In genomic region chr1:170292239-170292951, GRCm38 (mm10) we compare ENCODE assay signal across 9 mouse cellular contexts. TPM values are rescaled to one million over a fixed set of nuclear protein-coding genes. Genes with fewer than 3 reads are reported as not detected.
DNase-seq lines count a peak whose midpoint lies in the region; ATAC-seq and TF ChIP-seq lines count a peak whose summit lies in the region.
"Had no signal": no experiment of that assay in that cellular context is flagged by ENCODE, and none has a peak within 500 bp of the region (broad histone marks: within the 10 kb centered on the region; RNA-seq: fewer than 3 reads in every experiment).

No protein-coding gene starts in this region.

- TF ChIP-seq POLR2A in limb, embryonic 14.5 days (IDR thresholded peaks at IDR 0.05; ENCODE audit: borderline replicate concordance, extremely low read depth, insufficient read depth, insufficient read length) = no peak

- H3K27ac ChIP-seq in kidney, embryonic 14.5 days (ENCODE audit: low read depth, low read length) = no peak overlapping the region
- H3K27ac ChIP-seq in kidney, embryonic 16.5 days (ENCODE audit: low read length) = no peak overlapping the region
- H3K27ac ChIP-seq in limb, embryonic 14.5 days (replicated peaks; ENCODE audit: low read depth, low read length) = no peak overlapping the region
- H3K27ac ChIP-seq: macrophage had no signal

- H3K9ac ChIP-seq in kidney, embryonic 14.5 days (ENCODE audit: low read depth, low read length) = no peak overlapping the region
- 0 out of 2 replicates have a peak overlapping the region, but pooled peaks have one; percentile 26 for H3K9ac ChIP-seq in kidney, embryonic 16.5 days (replicated peaks; ENCODE audit: low read length)
- H3K9ac ChIP-seq in limb, embryonic 14.5 days (ENCODE audit: low read depth, low read length, severe bottlenecking) = no peak overlapping the region

- no peaks in the 10 kb centered on the region for H3K4me1 ChIP-seq in kidney, embryonic 14.5 days (ENCODE audit: control insufficient read depth, insufficient read depth, low read length)
- 0 out of 2 replicates have a peak, but pooled peaks cover 3% of the 10 kb centered on the region for H3K4me1 ChIP-seq in kidney, embryonic 16.5 days (ENCODE audit: insufficient read depth, low read length)
- no peaks in the 10 kb centered on the region for H3K4me1 ChIP-seq in limb, embryonic 14.5 days (ENCODE audit: control insufficient read depth, insufficient read depth, low read length)

- H3K4me3 ChIP-seq in kidney, embryonic 14.5 days (ENCODE audit: low read length) = no peak overlapping the region
- H3K4me3 ChIP-seq in kidney, embryonic 16.5 days (ENCODE audit: low read length) = no peak overlapping the region
- H3K4me3 ChIP-seq in limb, embryonic 14.5 days (replicated peaks; ENCODE audit: low read length) = no peak overlapping the region

- DNase-seq in kidney, adult 18-20 months = peak; percentile 62
- peak; percentile 78 for DNase-seq in cerebellum, adult 9-10 months
- DNase-seq in limb, embryonic 14.5 days (ENCODE audit: low spot score) = peak; percentile 84
- DNase-seq in retina, postnatal 1 day = peak; percentile 84

- no peaks in the 10 kb centered on the region for H3K36me3 ChIP-seq in kidney, embryonic 14.5 days (ENCODE audit: control insufficient read depth, insufficient read depth, low read length)
- H3K36me3 ChIP-seq in kidney, embryonic 16.5 days (ENCODE audit: insufficient read depth, low read length) = no peaks in the 10 kb centered on the region
- H3K36me3 ChIP-seq in limb, embryonic 14.5 days (ENCODE audit: control insufficient read depth, insufficient read depth, low read length) = no peaks in the 10 kb centered on the region

- peaks cover 3% of the 10 kb centered on the region; the same call in 1 of the 2 replicates for H3K9me3 ChIP-seq in kidney, embryonic 14.5 days (ENCODE audit: control insufficient read depth, low read length)
- H3K9me3 ChIP-seq in kidney, embryonic 16.5 days (ENCODE audit: low read length) = peaks cover 4% of the 10 kb centered on the region; the same call in 1 of the 2 replicates
- 0 out of 2 replicates have a peak, but pooled peaks cover 4% of the 10 kb centered on the region for H3K9me3 ChIP-seq in limb, embryonic 14.5 days (ENCODE audit: control insufficient read depth, low read length)

- H3K27me3 ChIP-seq in kidney, embryonic 14.5 days (ENCODE audit: control insufficient read depth, insufficient read depth, low read length) = no peaks in the 10 kb centered on the region
- H3K27me3 ChIP-seq in kidney, embryonic 16.5 days (ENCODE audit: insufficient read depth, low read length) = no peaks in the 10 kb centered on the region
- no peaks in the 10 kb centered on the region for H3K27me3 ChIP-seq in limb, embryonic 14.5 days (ENCODE audit: control insufficient read depth, insufficient read depth, low read length)

- no peak overlapping the region for H3K4me2 ChIP-seq in kidney, embryonic 14.5 days (replicated peaks; ENCODE audit: low read depth, low read length)
- H3K4me2 ChIP-seq in kidney, embryonic 16.5 days (replicated peaks; ENCODE audit: low read depth, low read length) = peak overlapping the region; percentile 26; the same call in 1 of the 2 replicates
- H3K4me2 ChIP-seq in limb, embryonic 14.5 days (replicated peaks; ENCODE audit: low read depth, low read length, severe bottlenecking) = no peak overlapping the region; the same call in 1 of the 2 replicates

- WGBS in kidney, embryonic 14.5 days = 45% methylated on average over 9 of the region's 9 CpGs
- WGBS in kidney, embryonic 16.5 days = 42% methylated on average over 9 of the region's 9 CpGs
- WGBS in limb, embryonic 14.5 days = 34% methylated on average over 9 of the region's 9 CpGs

- ATAC-seq in kidney, embryonic 14.5 days (ENCODE audit: low FRiP score, low TSS enrichment) = no peak
- peak; percentile 65 for ATAC-seq in frontal cortex, adult (ENCODE audit: low TSS enrichment)
- peak; percentile 39; the same call in 1 of the 2 replicates for ATAC-seq in kidney, embryonic 16.5 days (ENCODE audit: low FRiP score, low TSS enrichment)
- peak; percentile 44; the same call in 1 of the 2 replicates for ATAC-seq in limb, embryonic 14.5 days (ENCODE audit: low FRiP score, low read depth)
- no peak for ATAC-seq in erythroid progenitor cell, adult 5-6 weeks (replicated peaks; ENCODE audit: low FRiP score, poor library complexity, severe bottlenecking)

RNA-seq across cellular contexts. Expression of gene Gm7694, which starts 13.7 kb away (rescaled TPM):
- 3.5 and 6.0 TPM in 2 replicates for polyA plus RNA-seq in kidney, embryonic 14.5 days (2014; fragmentation: Nextera tagmentation; extraction: Ambion mirVana)
- polyA plus RNA-seq in kidney, embryonic 16.5 days (2015; fragmentation: Nextera tagmentation; extraction: Ambion mirVana) = 6.5 and 6.8 TPM in 2 replicates
- polyA plus RNA-seq in limb, embryonic 14.5 days (2012; rRNA removed) = 8.6 and 10.1 TPM in 2 replicates
- polyA plus RNA-seq in limb, embryonic 14.5 days (2014; fragmentation: Nextera tagmentation; extraction: Ambion mirVana) = 3.9 and 4.1 TPM in 2 replicates
- total RNA-seq in erythroid progenitor cell, adult 5-6 weeks (2015; ENCODE audit: low replicate concordance) = 12.6 and 18.0 TPM in 2 replicates
- 15.8 and 29.0 TPM in 2 replicates for total RNA-seq in erythroid progenitor cell, adult 5-6 weeks (2017; ENCODE audit: low replicate concordance)

RNA-seq across cellular contexts. Expression of gene Sh2d1b1, which starts 15.3 kb away (rescaled TPM):
- polyA plus RNA-seq in kidney, embryonic 14.5 days (2014; fragmentation: Nextera tagmentation; extraction: Ambion mirVana) = 0.11 TPM in 1 of 2 replicates, not detected in the other
- polyA plus RNA-seq in kidney, embryonic 16.5 days (2015; fragmentation: Nextera tagmentation; extraction: Ambion mirVana) = 0.16 TPM in 1 of 2 replicates, not detected in the other
- 0.12 and 0.13 TPM in 2 replicates for polyA plus RNA-seq in limb, embryonic 14.5 days (2012; rRNA removed)
- polyA plus RNA-seq in limb, embryonic 14.5 days (2014; fragmentation: Nextera tagmentation; extraction: Ambion mirVana) = 0.11 and 0.18 TPM in 2 replicates
- total RNA-seq in erythroid progenitor cell, adult 5-6 weeks (2015; ENCODE audit: low replicate concordance) = 2.5 TPM in 2 replicates
- total RNA-seq in erythroid progenitor cell, adult 5-6 weeks (2017; ENCODE audit: low replicate concordance) = 2.8 TPM in 1 of 2 replicates, not detected in the other

RNA-seq across cellular contexts. Expression of gene Spata46, which starts 16.2 kb away (rescaled TPM):
- polyA plus RNA-seq in kidney, embryonic 14.5 days (2014; fragmentation: Nextera tagmentation; extraction: Ambion mirVana) = 2.0 TPM in 2 replicates
- polyA plus RNA-seq in kidney, embryonic 16.5 days (2015; fragmentation: Nextera tagmentation; extraction: Ambion mirVana) = 2.1 and 2.3 TPM in 2 replicates
- polyA plus RNA-seq in limb, embryonic 14.5 days (2012; rRNA removed) = not detected in 2 replicates
- polyA plus RNA-seq in limb, embryonic 14.5 days (2014; fragmentation: Nextera tagmentation; extraction: Ambion mirVana) = 0.92 and 1.00 TPM in 2 replicates
- total RNA-seq in erythroid progenitor cell, adult 5-6 weeks (2015; ENCODE audit: low replicate concordance) = not detected in 2 replicates
- not detected in 2 replicates for total RNA-seq in erythroid progenitor cell, adult 5-6 weeks (2017; ENCODE audit: low replicate concordance)
- polyA plus RNA-seq: macrophage had no signal

RNA-seq across cellular contexts. Expression of gene Sh2d1b2, which starts 59.8 kb away (rescaled TPM):
- polyA plus RNA-seq in kidney, embryonic 14.5 days (2014; fragmentation: Nextera tagmentation; extraction: Ambion mirVana) = not detected in 2 replicates
- not detected in 2 replicates for polyA plus RNA-seq in kidney, embryonic 16.5 days (2015; fragmentation: Nextera tagmentation; extraction: Ambion mirVana)
- polyA plus RNA-seq in limb, embryonic 14.5 days (2012; rRNA removed) = not detected in 2 replicates
- not detected in 2 replicates for polyA plus RNA-seq in limb, embryonic 14.5 days (2014; fragmentation: Nextera tagmentation; extraction: Ambion mirVana)
- total RNA-seq in erythroid progenitor cell, adult 5-6 weeks (2015; ENCODE audit: low replicate concordance) = not detected in 2 replicates
- not detected in 2 replicates for total RNA-seq in erythroid progenitor cell, adult 5-6 weeks (2017; ENCODE audit: low replicate concordance)
- polyA plus RNA-seq: macrophage had no signal

Comparison
In these comparisons a context has a peak if more than half of its experiments do, and no peak if none do; other contexts are left out.
1. ATAC-seq: peak in frontal cortex, adult (single experiment), kidney, embryonic 16.5 days (single experiment) and limb, embryonic 14.5 days (single experiment); none in kidney, embryonic 14.5 days (single experiment) and erythroid progenitor cell, adult 5-6 weeks (single experiment).
2. Peak in every context shown above with its lines, with median percentiles within 50 percentile points of each other: DNase-seq.